Mouse (Mus musculus) hindbrain, embryonic 12.5 days (tissue): ENCODE results near the gene Hist3h2a. TPM values are rescaled to one million over a fixed set of nuclear protein-coding genes. Genes with fewer than 3 reads are reported as not detected.

Experiments used
- ATAC-seq: fragments of 200-750 bp; cut with Nextera tagmentation; 2 replicates; pipeline ENCODE4 v1.8.0; 2017; ENCODE audit warnings: moderate TSS enrichment; ENCODE audit not compliant: low FRiP score
- H3K27ac ChIP-seq: fragments of 300-500 bp; sonication (generic); 2 replicates; pipeline ENCODE4 v1.5.1; 2016; ENCODE audit warnings: mild to moderate bottlenecking
- H3K27me3 ChIP-seq: fragments of 300-500 bp; sonication (generic); 2 replicates; pipeline ENCODE4 v1.6.1; 2016; ENCODE audit warnings: mild to moderate bottlenecking
- H3K36me3 ChIP-seq: fragments of 300-500 bp; sonication (generic); 2 replicates; pipeline ENCODE4 v1.6.1; 2016; ENCODE audit warnings: mild to moderate bottlenecking
- H3K4me1 ChIP-seq: fragments of 300-500 bp; sonication (generic); 2 replicates; pipeline ENCODE4 v1.6.1; 2016
- H3K4me2 ChIP-seq: fragments of 300-500 bp; sonication (generic); replicated peaks from 2 replicates; pipeline ENCODE4 v1.6.1; 2016; ENCODE audit warnings: mild to moderate bottlenecking
- H3K4me3 ChIP-seq: fragments of 300-500 bp; sonication (generic); 2 replicates; pipeline ENCODE4 v1.5.1; 2016; ENCODE audit warnings: mild to moderate bottlenecking
- H3K9ac ChIP-seq: fragments of 300-500 bp; sonication (generic); 2 replicates; pipeline ENCODE4 v1.6.1; 2016; ENCODE audit warnings: mild to moderate bottlenecking, moderate library complexity
- H3K9me3 ChIP-seq: fragments of 300-500 bp; sonication (generic); replicated peaks from 2 replicates; pipeline ENCODE4 v1.6.1; 2016; ENCODE audit warnings: mild to moderate bottlenecking
- WGBS: fragments of 180-500 bp; shearing (Covaris S2); methylation state at CpG from one replicate; pipeline ENCODE4 v1.1.7; 2016; 5-methylcytosine and 5-hydroxymethylcytosine counted together
- polyA plus RNA-seq: library from polyadenylated mRNA; unstranded; fragments of >200 nt; fragmentation: Nextera tagmentation; extraction: Ambion mirVana; gene quantifications from 2 replicates; pipeline ENCODE4 v1.2.1, GENCODE M21; 2016

The Hist3h2a gene
- polyA plus RNA-seq, 1 experiment from 2014 or later = 90.1 TPM

GRCm38 (mm10) chr11:58977607-58978026, 23.1 kb downstream of the Hist3h2a start:
- peak overlapping the region; percentile 97 for H3K4me2 ChIP-seq
- peak overlapping the region; percentile 72 for H3K4me3 ChIP-seq
- H3K9me3 ChIP-seq = no peaks in the 10 kb centered on the region
- H3K27ac ChIP-seq = peak overlapping the region; percentile 77
- H3K9ac ChIP-seq = peak overlapping the region; percentile 77
- H3K27me3 ChIP-seq = no peaks in the 10 kb centered on the region
- ATAC-seq = peak; percentile 38
- H3K36me3 ChIP-seq = peaks cover 12% of the 10 kb centered on the region
- H3K4me1 ChIP-seq = peaks cover 42% of the 10 kb centered on the region
- WGBS = under 1% methylated on average over 21 of the region's 21 CpGs

DNA sequence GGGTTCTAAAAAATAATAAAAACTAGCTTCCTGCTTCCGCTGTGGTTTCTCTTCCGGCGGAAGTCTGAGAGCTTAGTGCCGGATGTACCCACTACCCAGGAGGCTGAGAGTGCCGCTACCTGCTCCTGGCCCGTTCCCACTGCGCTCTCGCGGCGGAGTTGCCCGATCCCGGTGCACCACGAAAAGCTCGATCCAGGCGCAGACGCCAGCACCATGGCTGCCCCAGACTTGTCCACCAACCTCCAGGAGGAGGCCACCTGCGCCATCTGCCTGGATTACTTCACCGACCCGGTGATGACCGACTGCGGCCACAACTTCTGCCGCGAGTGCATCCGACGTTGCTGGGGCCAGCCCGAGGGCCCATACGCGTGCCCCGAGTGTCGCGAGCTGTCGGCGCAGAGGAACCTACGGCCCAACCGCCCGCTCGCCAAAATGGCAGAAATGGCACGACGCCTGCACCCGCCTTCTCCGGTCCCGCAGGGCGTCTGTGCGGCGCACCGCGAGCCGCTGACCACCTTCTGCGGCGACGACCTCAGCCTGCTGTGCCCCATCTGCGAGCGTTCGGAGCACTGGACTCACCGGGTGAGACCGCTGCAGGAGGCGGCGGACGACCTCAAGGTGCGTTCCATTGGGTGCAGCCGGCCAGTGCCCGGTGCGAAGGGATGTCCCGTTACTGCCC, 23.7 kb downstream of the Hist3h2a start, which contains the start of gene Trim11:
TSS of gene Trim11 (plus strand) at position 67 of the 679 bp plus-strand sequence.
- peak; percentile 72 for ATAC-seq
- H3K4me2 ChIP-seq = peak within 1 kb of the TSS; percentile 97
- peaks cover 17% of the 10 kb centered on the region for H3K36me3 ChIP-seq
- WGBS = under 1% methylated on average over 64 of the region's 64 CpGs
- H3K9ac ChIP-seq = peak within 1 kb of the TSS; percentile 77
- H3K9me3 ChIP-seq = no peaks in the 10 kb centered on the region
- H3K4me3 ChIP-seq = peak within 1 kb of the TSS; percentile 72
- peaks cover 42% of the 10 kb centered on the region for H3K4me1 ChIP-seq
- H3K27ac ChIP-seq = peak within 1 kb of the TSS; percentile 77
- H3K27me3 ChIP-seq = no peaks in the 10 kb centered on the region

- Histone ChIP-seq H3K4me1 (peaks cover 42% of the 10 kb centered on the region), H3K27me3 (no peaks in the 10 kb centered on the region), H3K27ac (peak overlapping the region; percentile 77; the same call in 1 of the 2 replicates), H3K36me3 (peaks cover 19% of the 10 kb centered on the region), H3K4me3 (peak overlapping the region; percentile 72), H3K9me3 (no peaks in the 10 kb centered on the region), H3K4me2 (peak overlapping the region; percentile 97), H3K9ac (peak overlapping the region; percentile 77)
- no peak for ATAC-seq
- WGBS = 3% methylated on average over 5 of the region's 5 CpGs
Observed at GRCm38 (mm10) chr11:58978706-58979030, 24.2 kb downstream of the Hist3h2a start.

GRCm38 (mm10) chr11:58979183-58979582, 24.7 kb downstream of the Hist3h2a start:
- WGBS = 85% methylated on average over 3 of the region's 3 CpGs
- Histone ChIP-seq H3K27me3 (no peaks in the 10 kb centered on the region), H3K4me3 (peak overlapping the region; percentile 72)

DNA sequence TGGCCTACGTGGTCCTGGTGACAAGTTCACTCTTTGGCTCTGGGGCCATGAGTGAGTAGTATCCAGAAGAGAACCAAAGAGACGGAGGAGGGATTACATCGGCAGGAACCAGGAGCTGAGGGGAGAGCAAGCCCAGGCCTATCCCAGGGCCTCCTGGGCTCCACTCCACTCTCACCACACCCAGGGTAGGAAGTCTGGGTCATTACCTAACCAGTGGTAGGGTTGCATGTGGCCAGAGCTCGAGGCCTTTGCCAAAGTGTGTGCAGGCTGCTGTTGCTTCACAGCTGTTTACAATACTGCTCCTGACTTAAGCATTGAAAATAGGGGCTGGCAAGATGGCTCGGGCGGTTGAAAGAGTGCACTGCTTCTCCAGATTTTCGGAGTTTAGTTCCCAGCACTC, 25.2 kb downstream of the Hist3h2a start:
- peak overlapping the region; percentile 72 for H3K4me3 ChIP-seq
- WGBS = 84% methylated on average over 7 of the region's 7 CpGs
- H3K9ac ChIP-seq = peak overlapping the region; percentile 77
- H3K27me3 ChIP-seq = no peaks in the 10 kb centered on the region
- H3K4me1 ChIP-seq = peaks cover 42% of the 10 kb centered on the region
- peak overlapping the region; percentile 97 for H3K4me2 ChIP-seq
- H3K9me3 ChIP-seq = no peaks in the 10 kb centered on the region
- ATAC-seq = no peak
- H3K27ac ChIP-seq = no peak overlapping the region
- peaks cover 24% of the 10 kb centered on the region for H3K36me3 ChIP-seq

More at GRCm38 (mm10) chr11:58979183-58979582, 24.7 kb downstream of the Hist3h2a start:
- Histone ChIP-seq H3K4me2 (peak overlapping the region; percentile 97), H3K9ac (peak overlapping the region; percentile 77), H3K27ac (no peak overlapping the region), H3K36me3 (peaks cover 24% of the 10 kb centered on the region), H3K9me3 (no peaks in the 10 kb centered on the region), H3K4me1 (peaks cover 42% of the 10 kb centered on the region)
- no peak for ATAC-seq

DNA sequence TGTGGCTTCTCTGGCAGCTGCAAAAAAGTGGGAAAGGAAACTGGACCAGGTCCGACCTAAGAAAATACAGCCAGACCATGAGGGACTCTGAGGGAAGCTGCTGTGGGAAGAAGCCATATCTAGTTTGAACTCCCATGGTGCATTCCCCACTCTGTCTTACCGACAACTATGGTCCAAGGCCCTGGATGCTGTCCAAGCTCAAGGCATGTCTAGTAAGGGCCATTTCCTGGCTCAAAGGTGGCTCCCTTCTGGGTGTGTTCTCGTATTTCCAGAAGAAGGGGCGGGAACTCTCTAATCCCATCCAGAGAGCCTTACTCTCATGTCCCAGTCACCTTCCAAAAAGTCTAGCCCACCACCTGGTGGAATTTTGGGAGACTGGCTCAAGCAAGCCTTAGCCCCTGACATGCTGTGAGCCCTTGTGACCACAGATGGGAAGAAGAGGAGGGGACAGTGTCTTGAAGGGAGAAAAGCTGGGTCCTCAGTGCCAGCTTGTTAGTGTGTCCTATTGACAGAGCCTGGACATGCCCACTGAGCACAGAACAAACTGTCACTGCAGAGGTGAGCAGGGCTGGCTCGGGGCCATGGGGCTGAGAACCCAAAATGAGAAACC, 26.0 kb downstream of the Hist3h2a start:
- H3K9ac ChIP-seq = no peak overlapping the region
- no peak overlapping the region for H3K4me2 ChIP-seq
- H3K27ac ChIP-seq = no peak overlapping the region
- no peak overlapping the region for H3K4me3 ChIP-seq
- 74% methylated on average over 5 of the region's 5 CpGs for WGBS
- peaks cover 32% of the 10 kb centered on the region for H3K36me3 ChIP-seq
- H3K9me3 ChIP-seq = no peaks in the 10 kb centered on the region
- ATAC-seq = no peak
- no peaks in the 10 kb centered on the region for H3K27me3 ChIP-seq
- H3K4me1 ChIP-seq = peaks cover 42% of the 10 kb centered on the region

- Histone ChIP-seq H3K27me3 (no peaks in the 10 kb centered on the region), H3K9ac (peak overlapping the region; percentile 35; the same call in 1 of the 2 replicates), H3K27ac (no peak overlapping the region), H3K4me3 (no peak overlapping the region), H3K36me3 (peaks cover 45% of the 10 kb centered on the region), H3K4me1 (peaks cover 35% of the 10 kb centered on the region), H3K9me3 (no peaks in the 10 kb centered on the region), H3K4me2 (no peak overlapping the region)
- ATAC-seq = no peak
- 62% methylated on average over 14 of the region's 14 CpGs for WGBS
Observed at GRCm38 (mm10) chr11:58981541-58982447, 27.3 kb downstream of the Hist3h2a start.

GRCm38 (mm10) chr11:58982471-58983097, 28.1 kb downstream of the Hist3h2a start:
- Histone ChIP-seq H3K9me3 (no peaks in the 10 kb centered on the region), H3K4me2 (no peak overlapping the region), H3K27ac (no peak overlapping the region), H3K4me1 (peaks cover 31% of the 10 kb centered on the region), H3K27me3 (no peaks in the 10 kb centered on the region), H3K4me3 (no peak overlapping the region), H3K9ac (peak overlapping the region; percentile 35; the same call in 1 of the 2 replicates), H3K36me3 (peaks cover 53% of the 10 kb centered on the region)
- WGBS = 85% methylated on average over 18 of the region's 18 CpGs
- no peak for ATAC-seq

DNA sequence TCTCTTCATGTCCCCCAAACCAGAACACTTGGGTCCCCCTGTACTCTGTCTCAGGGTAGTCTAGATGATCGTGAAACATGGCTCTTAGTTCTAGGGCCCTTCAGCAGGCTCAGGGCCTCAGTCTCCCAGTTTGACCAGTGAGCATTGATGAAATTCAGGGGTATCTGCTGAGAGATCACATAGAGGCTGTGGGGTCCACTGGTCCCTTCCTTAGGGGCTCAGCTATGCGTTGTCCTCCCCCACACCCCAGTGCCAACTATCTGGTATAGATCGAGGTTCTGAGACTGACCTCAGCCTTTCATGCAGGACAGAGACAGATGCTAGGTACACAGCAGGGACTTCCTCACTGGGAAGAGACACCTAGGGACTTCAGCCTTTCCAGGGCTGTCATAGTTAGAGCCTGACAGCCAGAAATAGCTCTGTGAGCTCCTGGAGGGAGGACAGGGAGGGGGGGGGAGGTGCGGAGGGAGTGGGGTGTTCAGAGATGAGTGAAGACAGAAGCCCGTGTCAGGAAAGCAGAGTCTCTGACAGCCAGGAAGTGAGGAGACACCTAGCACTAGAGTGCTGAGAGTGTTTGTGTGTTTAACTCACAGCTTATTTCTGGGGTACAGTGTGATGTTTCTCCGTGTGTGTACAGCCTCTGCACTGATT, 29.3 kb downstream of the Hist3h2a start:
- Histone ChIP-seq H3K9ac (no peak overlapping the region), H3K4me3 (no peak overlapping the region), H3K27ac (no peak overlapping the region), H3K4me1 (peaks cover 27% of the 10 kb centered on the region), H3K9me3 (no peaks in the 10 kb centered on the region), H3K36me3 (peaks cover 65% of the 10 kb centered on the region), H3K27me3 (no peaks in the 10 kb centered on the region), H3K4me2 (no peak overlapping the region)
- ATAC-seq = no peak
- WGBS = 91% methylated on average over 6 of the region's 6 CpGs

GRCm38 (mm10) chr11:58984657-58985056, 30.2 kb downstream of the Hist3h2a start:
- Histone ChIP-seq H3K9me3 (no peaks in the 10 kb centered on the region), H3K9ac (no peak overlapping the region), H3K4me2 (no peak overlapping the region), H3K4me1 (peaks cover 19% of the 10 kb centered on the region), H3K27me3 (no peaks in the 10 kb centered on the region), H3K36me3 (peaks cover 73% of the 10 kb centered on the region), H3K4me3 (no peak overlapping the region), H3K27ac (no peak overlapping the region)
- no peak for ATAC-seq
- WGBS = 96% methylated on average over 7 of the region's 7 CpGs

DNA sequence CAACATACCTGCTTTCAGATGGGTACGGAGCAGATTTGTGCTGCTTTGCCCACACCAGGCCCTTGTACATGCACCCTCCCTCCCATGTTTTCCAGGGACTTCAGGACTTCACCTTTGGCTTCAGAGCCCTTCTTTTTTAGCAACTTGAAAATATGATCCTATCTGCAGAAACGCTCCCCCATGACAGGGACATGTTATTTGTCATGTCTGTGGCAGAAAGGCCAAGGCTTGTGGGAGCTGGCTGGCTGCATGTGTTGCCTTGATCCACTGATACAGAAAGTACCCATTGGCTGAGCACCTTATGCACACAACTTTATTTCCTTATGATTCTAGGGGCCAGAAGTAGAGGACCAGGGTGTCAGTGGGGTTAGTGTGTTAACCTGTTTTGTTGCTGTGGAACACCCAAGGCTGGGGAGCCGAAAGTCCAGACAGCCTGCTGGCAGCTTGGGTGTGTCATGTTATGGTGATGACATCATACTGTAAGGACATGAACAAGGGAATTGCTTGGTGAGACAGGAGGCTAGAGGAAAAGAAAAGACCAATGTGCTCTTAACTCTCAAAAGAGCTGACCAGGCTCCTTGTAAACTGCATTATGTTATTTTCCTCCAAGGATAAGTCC, 30.9 kb downstream of the Hist3h2a start:
- H3K27ac ChIP-seq = no peak overlapping the region
- peaks cover 11% of the 10 kb centered on the region for H3K4me1 ChIP-seq
- no peak overlapping the region for H3K4me3 ChIP-seq
- WGBS = 93% methylated on average over 3 of the region's 3 CpGs
- peaks cover 81% of the 10 kb centered on the region for H3K36me3 ChIP-seq
- no peaks in the 10 kb centered on the region for H3K27me3 ChIP-seq
- H3K9me3 ChIP-seq = no peaks in the 10 kb centered on the region
- ATAC-seq = no peak
- H3K4me2 ChIP-seq = no peak overlapping the region
- no peak overlapping the region for H3K9ac ChIP-seq
